Mouse (Mus musculus) erythroblast, embryonic 14.5 days (primary cell): ENCODE data around the gene Cdc123.

Experiments used
- GATA1 ChIP-seq: IDR thresholded peaks from 2 replicates; pipeline ENCODE4 v1.6.1; 2012; ENCODE audit warnings: low read length, inconsistent platforms, mixed read lengths
- TAL1 ChIP-seq: IDR thresholded peaks from 3 replicates; pipeline ENCODE4 v1.6.1; 2012; ENCODE audit warnings: low read length, inconsistent platforms, mixed read lengths

GRCm38 (mm10) chr2:5840815-5841214 lies 4.1 kb downstream of the Cdc123 start:
- no peak for TF ChIP-seq TAL1
- TF ChIP-seq GATA1, result no peak
